Mouse (Mus musculus): Measurements from ENCODE around the gene Pde6h. TPM values are rescaled to one million over a fixed set of nuclear protein-coding genes. Genes with fewer than 3 reads are reported as not detected.
"Not testable (repeated sequence)": the region's sequence is repeated elsewhere in the genome, so short reads cannot be mapped to it uniquely, and the experiment has no call there.

Pde6h gene
- total RNA-seq, 2 experiments from 2014 or later: not detected

- not testable (repeated sequence) for DNase-seq (ENCODE audit: low spot score in 2 of 2)
Observed at GRCm38 (mm10) chr6:136968877-136969276, 45.2 kb downstream of the Pde6h start.

- no peak for DNase-seq (ENCODE audit: low spot score in 2 of 2)
Observed at GRCm38 (mm10) chr6:136979274-136980082, 55.8 kb downstream of the Pde6h start.

- DNase-seq (ENCODE audit: low spot score in 2 of 2): no peak
Observed at GRCm38 (mm10) chr6:136980331-136980746, 56.7 kb downstream of the Pde6h start.

GRCm38 (mm10) chr6:136982581-136982980 lies 58.9 kb downstream of the Pde6h start:
- DNase-seq (ENCODE audit: low spot score in 2 of 2): no peak

GRCm38 (mm10) chr6:136983201-136983600 lies 59.6 kb downstream of the Pde6h start:
- DNase-seq (ENCODE audit: low spot score in 2 of 2): no peak

GRCm38 (mm10) chr6:136986019-136986418 lies 62.4 kb downstream of the Pde6h start:
- no peak for DNase-seq (ENCODE audit: low spot score in 2 of 2)

- no peak for DNase-seq (ENCODE audit: low spot score in 2 of 2)
Observed at GRCm38 (mm10) chr6:136986718-136987117, 63.1 kb downstream of the Pde6h start.

GRCm38 (mm10) chr6:136988536-136989060 lies 65.0 kb downstream of the Pde6h start:
- no peak for DNase-seq (ENCODE audit: low spot score in 2 of 2)

- DNase-seq (ENCODE audit: low spot score in 2 of 2): no peak
Observed at GRCm38 (mm10) chr6:136989824-136990497, 66.3 kb downstream of the Pde6h start.

- DNase-seq (ENCODE audit: low spot score in 2 of 2): no peak
Observed at GRCm38 (mm10) chr6:136990557-136990956, 66.9 kb downstream of the Pde6h start.

GRCm38 (mm10) chr6:136993574-136993973 lies 69.9 kb downstream of the Pde6h start:
- DNase-seq (ENCODE audit: low spot score in 2 of 2): no peak

GRCm38 (mm10) chr6:136995533-136995932 lies 71.9 kb downstream of the Pde6h start:
- no peak for DNase-seq (ENCODE audit: low spot score in 2 of 2)

GRCm38 (mm10) chr6:136996336-136996735 lies 72.7 kb downstream of the Pde6h start:
- DNase-seq (ENCODE audit: low spot score in 2 of 2): no peak

- no peak for DNase-seq (ENCODE audit: low spot score in 2 of 2)
Observed at GRCm38 (mm10) chr6:136998181-136998580, 74.5 kb downstream of the Pde6h start.

GRCm38 (mm10) chr6:136999009-136999408 lies 75.4 kb downstream of the Pde6h start:
- no peak for DNase-seq (ENCODE audit: low spot score in 2 of 2)

GRCm38 (mm10) chr6:136999707-137000446 lies 76.2 kb downstream of the Pde6h start:
- no peak for DNase-seq (ENCODE audit: low spot score in 2 of 2)

GRCm38 (mm10) chr6:137000706-137001105 lies 77.1 kb downstream of the Pde6h start:
- no peak for DNase-seq (ENCODE audit: low spot score in 2 of 2)

- DNase-seq (ENCODE audit: low spot score in 2 of 2): no peak
Observed at GRCm38 (mm10) chr6:137001267-137002168, 77.9 kb downstream of the Pde6h start.

- DNase-seq (ENCODE audit: low spot score in 2 of 2): no peak
Observed at GRCm38 (mm10) chr6:137002169-137002514, 78.5 kb downstream of the Pde6h start.

- no peak for DNase-seq (ENCODE audit: low spot score in 2 of 2)
Observed at GRCm38 (mm10) chr6:137004359-137004758, 80.7 kb downstream of the Pde6h start.

GRCm38 (mm10) chr6:137011187-137011586 lies 87.6 kb downstream of the Pde6h start:
- DNase-seq (ENCODE audit: low spot score in 2 of 2): no peak

Data from gastrocnemius, postnatal 4 days (tissue).